Mouse (Mus musculus): ENCODE data around the gene Prl3c1.

GRCm38 (mm10) chr13:27148264-27148663 lies 48.2 kb upstream of the Prl3c1 start:
- TF ChIP-seq POLR2A (IDR thresholded peaks at IDR 0.05; ENCODE audit: borderline replicate concordance, low read depth, low read length): no peak
- TF ChIP-seq CTCF (IDR thresholded peaks at IDR 0.05; ENCODE audit: low read depth, low read length): no peak

Data from bone marrow macrophage, adult 2 months (primary cell).